Mouse (Mus musculus): ENCODE results near the gene Zfp260.

Gene Zfp260

DNA sequence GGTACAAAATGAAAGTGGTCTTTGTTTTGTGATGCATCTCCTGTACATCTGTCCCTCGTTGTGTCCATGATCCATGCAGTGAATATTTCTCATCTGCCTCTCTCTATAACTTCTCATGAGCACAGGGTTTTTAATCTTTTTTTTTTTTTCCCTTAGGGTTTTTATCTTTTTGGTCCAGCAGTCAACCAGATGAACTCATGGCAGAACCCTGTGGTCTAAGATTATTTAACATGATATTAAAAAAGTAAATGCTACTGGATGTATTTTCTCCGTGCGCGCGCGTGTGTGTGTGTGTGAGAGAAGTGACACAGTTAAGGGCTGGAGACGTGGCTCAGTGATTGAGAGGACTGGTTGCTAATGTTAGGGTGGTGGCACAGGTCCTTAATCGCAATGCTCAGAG, 35.3 kb downstream of the Zfp260 start:
- no peak for DNase-seq

DNA sequence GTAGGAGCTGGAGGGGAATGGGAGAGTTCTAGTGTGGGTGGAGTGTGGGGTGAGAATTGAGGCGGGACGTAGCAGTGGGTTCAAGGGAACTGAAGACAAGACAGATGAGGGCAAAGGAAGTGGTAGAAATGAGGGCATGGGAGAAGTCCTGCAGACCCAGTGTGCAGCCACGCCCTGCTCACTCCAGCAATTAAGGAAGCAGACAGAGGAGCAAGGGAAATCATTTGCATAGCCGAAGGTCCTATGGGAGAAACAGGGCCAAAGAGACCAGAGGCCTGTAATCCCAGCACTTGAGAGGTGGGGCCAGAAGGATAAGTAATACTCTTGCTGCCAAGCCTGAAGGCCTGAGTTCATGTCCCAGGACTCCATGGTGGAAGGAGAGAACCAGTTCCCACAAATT, 37.8 kb downstream of the Zfp260 start:
- DNase-seq = no peak

DNA sequence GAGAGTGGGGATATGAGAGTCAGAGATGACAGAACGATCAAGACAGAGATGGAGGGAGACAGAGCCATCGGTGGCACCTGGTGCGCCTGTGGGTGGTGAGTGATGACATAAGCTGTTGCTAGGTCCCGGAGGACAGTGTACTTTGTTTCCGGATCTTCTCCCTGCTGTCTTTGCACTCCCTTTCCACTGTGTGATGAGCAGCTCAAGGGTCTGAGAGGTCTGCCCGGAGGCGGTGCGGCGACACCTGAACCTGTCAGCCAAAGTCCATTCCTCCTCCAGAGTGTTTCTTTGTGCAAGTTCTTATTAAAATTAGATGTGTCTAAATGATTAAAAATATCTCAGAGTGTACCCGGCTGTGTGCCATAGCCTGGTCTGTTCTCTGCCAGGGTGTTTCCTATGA, 42.2 kb downstream of the Zfp260 start:
- DNase-seq = no peak

DNA sequence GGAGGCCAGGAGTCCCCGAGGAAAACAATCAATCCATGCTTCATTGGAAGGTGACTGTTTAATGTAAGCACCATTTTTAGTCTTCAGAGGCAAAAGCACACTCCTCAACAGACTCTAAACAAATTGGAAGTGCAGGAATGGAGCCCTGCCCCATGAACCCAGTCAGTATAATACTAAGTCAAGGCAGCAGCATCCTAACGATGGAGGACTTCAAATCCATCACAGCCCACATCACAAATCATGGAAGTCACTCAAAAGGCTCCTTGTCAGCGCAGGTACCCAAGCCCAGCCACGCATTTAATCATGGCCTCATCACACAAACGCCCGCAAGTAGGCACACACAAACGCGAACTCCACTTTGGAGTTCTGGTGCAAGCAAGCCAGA, 48.6 kb downstream of the Zfp260 start:
- DNase-seq = no peak

DNA sequence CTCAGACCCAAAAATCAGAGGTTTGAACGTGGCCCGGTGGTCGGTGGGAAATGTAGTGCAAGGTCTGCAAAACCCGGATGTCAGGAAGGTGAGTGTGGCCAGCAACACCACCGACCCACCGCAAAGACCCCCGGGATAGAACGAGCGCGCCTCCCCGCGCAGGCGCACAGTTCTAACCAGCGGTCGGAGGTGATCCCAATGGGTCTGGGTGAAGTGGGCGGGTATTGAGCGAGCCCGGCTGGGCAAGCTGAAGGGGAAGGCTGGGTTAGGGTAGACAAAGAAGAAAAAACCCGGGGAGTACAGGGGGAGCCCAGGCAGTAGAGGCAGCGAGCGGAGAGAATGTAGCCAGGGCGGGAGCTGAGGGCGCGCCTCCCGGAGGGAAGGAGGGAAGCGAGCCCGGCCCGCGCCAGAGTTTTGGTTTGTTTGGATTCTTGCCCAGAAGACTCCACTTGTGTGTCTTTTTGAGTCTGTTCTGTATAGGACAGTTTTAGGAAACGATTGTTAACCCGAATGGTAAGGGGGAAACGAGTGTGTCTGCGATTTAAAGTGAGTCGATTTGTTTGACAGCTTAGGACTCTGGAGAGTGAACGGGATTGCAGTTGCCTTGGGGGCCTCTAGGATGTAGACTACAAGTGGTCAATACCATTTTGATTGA, 49.1 kb downstream of the Zfp260 start:
- peak; percentile 96 for DNase-seq

DNA sequence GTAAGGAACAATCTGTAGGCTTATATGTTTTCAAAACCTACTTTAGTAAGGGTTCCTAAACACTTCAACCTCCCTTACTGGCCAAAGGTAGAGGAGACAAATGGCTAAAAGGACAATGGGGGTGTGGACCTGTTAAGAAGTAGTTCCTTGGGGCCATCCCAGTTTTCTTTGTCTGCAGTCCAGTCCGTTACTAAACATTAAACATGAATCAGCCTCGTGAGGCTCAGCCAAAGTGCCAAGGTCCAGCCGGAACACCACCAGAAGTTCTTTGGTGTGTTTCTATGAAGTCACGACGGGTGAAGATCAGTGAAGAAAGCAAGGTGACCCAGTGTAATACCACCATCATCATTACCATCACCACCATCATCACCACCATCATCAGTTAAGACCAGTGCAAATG, 52.4 kb downstream of the Zfp260 start:
- no peak for DNase-seq

DNA sequence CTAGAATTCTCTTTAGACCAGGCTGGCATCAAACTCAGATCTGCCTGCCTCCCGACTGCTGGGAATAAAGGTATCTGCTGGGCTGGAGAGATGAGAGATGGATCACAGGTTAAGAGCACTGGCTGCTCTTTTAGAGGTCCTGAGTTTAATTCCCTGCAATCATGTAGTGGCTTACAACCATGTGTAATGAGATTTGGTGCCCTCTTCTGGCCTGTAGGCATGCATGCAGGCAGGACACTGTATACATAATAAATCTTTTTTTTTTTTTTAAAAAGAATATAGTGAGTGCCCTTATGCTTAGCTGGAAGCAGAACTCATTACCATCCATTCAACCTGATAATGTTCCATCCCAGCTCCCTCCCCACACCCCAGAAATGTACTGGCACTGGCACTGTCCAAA, 59.5 kb downstream of the Zfp260 start:
- DNase-seq = no peak

DNA sequence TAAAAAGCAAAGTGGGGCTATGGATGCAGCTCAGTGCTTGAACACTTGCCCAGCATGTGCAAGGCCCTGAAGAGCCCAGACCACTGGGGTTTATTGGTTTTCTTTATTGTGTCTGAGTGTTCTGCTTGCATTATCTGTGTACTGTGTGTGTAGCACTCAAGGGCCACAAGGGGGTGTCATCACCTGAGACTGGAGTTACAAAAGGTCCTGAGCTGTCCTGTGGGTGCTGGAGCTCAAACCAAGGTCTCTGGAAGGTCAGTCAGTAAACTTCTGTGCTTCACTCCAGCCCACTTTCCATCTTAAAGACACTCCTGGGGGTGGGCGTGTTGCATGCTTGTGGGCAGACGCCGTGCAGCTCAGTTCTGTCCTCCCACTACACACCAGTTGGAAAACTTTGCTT, 60.9 kb downstream of the Zfp260 start:
- no peak for DNase-seq
